Mouse (Mus musculus): ENCODE measurements around the gene Mapk3. TPM values are rescaled to one million over a fixed set of nuclear protein-coding genes. Genes with fewer than 3 reads are reported as not detected.

Gene Mapk3
- polyA plus RNA-seq, 1 experiment, result 130 TPM

DNA sequence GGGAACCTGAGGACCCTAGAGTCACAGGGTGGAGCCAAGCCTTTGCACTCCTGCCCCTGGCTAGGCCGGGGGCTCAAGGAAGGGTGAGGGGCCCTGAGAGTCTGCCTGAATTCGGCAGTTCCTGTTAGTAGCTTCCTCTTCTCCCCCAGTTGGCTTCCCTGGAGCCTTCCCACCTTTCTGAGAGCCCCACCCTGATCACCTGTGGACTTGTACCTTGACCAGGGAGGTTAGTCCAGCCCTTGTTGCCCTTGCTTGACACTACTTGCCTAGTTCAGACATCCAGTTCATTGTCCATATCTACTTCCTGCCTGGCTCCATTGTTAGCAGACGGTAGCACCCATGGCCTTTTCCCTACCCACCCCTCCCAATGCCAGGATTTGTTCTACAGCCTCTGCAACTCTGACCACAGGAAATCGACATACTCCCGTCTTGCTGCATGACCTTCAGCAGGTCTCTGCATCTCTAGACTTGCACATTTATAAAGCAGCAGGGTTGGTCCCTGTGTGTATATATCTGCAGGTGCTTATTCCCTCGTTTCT, 2.2 kb downstream of the Mapk3 start:
- H3K4me1 ChIP-seq (replicated peaks; ENCODE audit: control insufficient read depth, insufficient read depth, low read length), result peaks cover 11% of the 10 kb centered on the region
- 81% methylated on average over 6 of the region's 6 CpGs for WGBS
- no peak for DNase-seq
- H3K27me3 ChIP-seq (ENCODE audit: control insufficient read depth, insufficient read depth, low read length), result no peaks in the 10 kb centered on the region
- no peaks in the 10 kb centered on the region for H3K36me3 ChIP-seq (ENCODE audit: control insufficient read depth, insufficient read depth, low read length)
- no peak overlapping the region for H3K27ac ChIP-seq (ENCODE audit: control insufficient read depth, insufficient read depth, low read length)
- TF ChIP-seq CTCF (IDR thresholded peaks at IDR 0.05; ENCODE audit: borderline replicate concordance, control insufficient read depth, extremely low read depth, insufficient read depth, low read length, poor library complexity) (no peak), POLR2A (IDR thresholded peaks at IDR 0.05; ENCODE audit: control insufficient read depth, extremely low read depth, insufficient read depth, low read length, poor library complexity) (no peak)
- H3K4me3 ChIP-seq (ENCODE audit: control insufficient read depth, insufficient read depth, low read length), result no peak overlapping the region

DNA sequence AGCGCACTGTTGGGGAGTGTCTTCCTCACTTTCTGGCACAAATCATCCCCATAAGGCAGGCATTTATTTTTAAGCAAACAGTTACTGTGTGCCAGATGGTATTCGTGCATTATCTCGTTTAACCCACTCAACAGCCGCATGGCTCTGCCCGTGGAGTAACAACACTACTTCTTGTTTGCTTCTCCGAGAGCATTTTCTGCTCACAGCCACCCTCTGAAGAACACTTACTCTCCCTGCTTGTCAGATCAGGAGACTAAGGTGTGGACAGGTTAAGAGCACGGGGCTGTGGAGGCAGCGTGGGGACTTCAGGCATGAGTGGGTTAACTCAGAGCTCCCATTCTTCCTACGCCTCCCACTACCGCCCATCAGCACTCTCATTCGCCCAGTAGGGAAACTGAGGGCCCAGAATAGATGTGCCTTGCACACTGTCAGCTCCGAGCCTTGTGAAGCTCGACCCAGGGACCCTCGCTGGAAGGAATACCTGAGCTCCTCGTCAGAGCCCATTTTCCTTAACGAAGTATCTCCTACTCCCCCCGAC, 3.1 kb downstream of the Mapk3 start:
- TF ChIP-seq POLR2A (IDR thresholded peaks at IDR 0.05; ENCODE audit: control insufficient read depth, extremely low read depth, insufficient read depth, low read length, poor library complexity), result no peak
- TF ChIP-seq CTCF (IDR thresholded peaks at IDR 0.05; ENCODE audit: borderline replicate concordance, control insufficient read depth, extremely low read depth, insufficient read depth, low read length, poor library complexity), result no peak
- Histone ChIP-seq H3K27ac (ENCODE audit: control insufficient read depth, insufficient read depth, low read length) (no peak overlapping the region), H3K27me3 (ENCODE audit: control insufficient read depth, insufficient read depth, low read length) (no peaks in the 10 kb centered on the region), H3K4me3 (ENCODE audit: control insufficient read depth, insufficient read depth, low read length) (no peak overlapping the region), H3K36me3 (ENCODE audit: control insufficient read depth, insufficient read depth, low read length) (peaks cover 5% of the 10 kb centered on the region; the same call in 1 of the 2 replicates), H3K4me1 (replicated peaks; ENCODE audit: control insufficient read depth, insufficient read depth, low read length) (peaks cover 11% of the 10 kb centered on the region)
- WGBS, result 92% methylated on average over 17 of the region's 17 CpGs
- no peak for DNase-seq

DNA sequence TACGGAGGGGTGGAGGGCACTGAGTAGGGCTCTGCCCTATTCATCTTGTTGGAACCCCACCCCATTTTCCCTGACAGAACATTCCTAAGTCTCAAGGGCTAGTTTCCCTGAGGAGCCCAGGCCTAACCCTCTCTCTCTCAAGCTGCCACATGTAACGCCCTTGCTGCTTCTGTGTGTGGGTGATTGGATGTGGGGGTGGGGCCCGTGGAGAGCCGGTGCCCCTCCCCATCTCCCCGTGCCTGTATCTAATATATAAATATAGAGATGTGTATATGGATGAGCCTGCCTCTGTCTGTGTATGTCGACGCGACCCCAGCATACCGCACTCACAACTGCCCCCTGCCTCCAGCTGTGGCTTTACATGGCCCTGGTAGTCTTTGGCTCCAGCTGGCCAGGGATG, 6.1 kb downstream of the Mapk3 start:
- no peak overlapping the region for H3K4me3 ChIP-seq (ENCODE audit: control insufficient read depth, insufficient read depth, low read length)
- peaks cover 2% of the 10 kb centered on the region; the same call in 1 of the 2 replicates for H3K4me1 ChIP-seq (replicated peaks; ENCODE audit: control insufficient read depth, insufficient read depth, low read length)
- peaks cover 8% of the 10 kb centered on the region; the same call in 1 of the 2 replicates for H3K36me3 ChIP-seq (ENCODE audit: control insufficient read depth, insufficient read depth, low read length)
- no peak overlapping the region for H3K27ac ChIP-seq (ENCODE audit: control insufficient read depth, insufficient read depth, low read length)
- H3K27me3 ChIP-seq (ENCODE audit: control insufficient read depth, insufficient read depth, low read length), result no peaks in the 10 kb centered on the region
- DNase-seq, result no peak
- WGBS, result 96% methylated on average over 9 of the region's 9 CpGs
- TF ChIP-seq CTCF (IDR thresholded peaks at IDR 0.05; ENCODE audit: borderline replicate concordance, control insufficient read depth, extremely low read depth, insufficient read depth, low read length, poor library complexity), result no peak
- no peak for TF ChIP-seq POLR2A (IDR thresholded peaks at IDR 0.05; ENCODE audit: control insufficient read depth, extremely low read depth, insufficient read depth, low read length, poor library complexity)

DNA sequence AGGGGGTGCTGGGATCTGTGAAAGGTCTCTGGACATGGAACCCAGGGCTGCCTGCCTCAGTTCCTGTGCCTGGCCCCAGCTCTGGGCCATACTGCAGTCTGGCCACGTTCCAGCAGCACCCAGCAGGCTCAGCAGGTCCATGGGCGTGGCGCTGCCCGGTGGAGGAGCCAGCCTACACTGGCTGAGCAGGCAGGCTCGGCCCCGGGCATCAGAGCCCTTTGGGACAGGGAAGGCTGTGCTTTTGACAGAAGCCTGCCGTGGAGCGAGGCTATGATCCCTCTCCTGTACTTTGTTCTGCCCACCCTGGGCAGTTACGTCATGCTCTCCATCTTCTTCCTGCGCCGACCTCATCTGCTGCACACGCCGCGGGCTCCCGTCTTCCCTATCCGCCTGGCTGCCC, 6.8 kb downstream of the Mapk3 start, which contains the start of gene Gdpd3:
Gene Gdpd3, plus strand, starts transcription at position 134 of the 400 bp plus-strand sequence.
- TF ChIP-seq POLR2A (IDR thresholded peaks at IDR 0.05; ENCODE audit: control insufficient read depth, extremely low read depth, insufficient read depth, low read length, poor library complexity), result no peak
- no peak for TF ChIP-seq CTCF (IDR thresholded peaks at IDR 0.05; ENCODE audit: borderline replicate concordance, control insufficient read depth, extremely low read depth, insufficient read depth, low read length, poor library complexity)
- H3K27me3 ChIP-seq (ENCODE audit: control insufficient read depth, insufficient read depth, low read length), result no peaks in the 10 kb centered on the region
- DNase-seq, result no peak
- no peaks in the 10 kb centered on the region for H3K4me1 ChIP-seq (replicated peaks; ENCODE audit: control insufficient read depth, insufficient read depth, low read length)
- no peak within 1 kb of the TSS for H3K4me3 ChIP-seq (ENCODE audit: control insufficient read depth, insufficient read depth, low read length)
- 98% methylated on average over 16 of the region's 16 CpGs for WGBS
- H3K36me3 ChIP-seq (ENCODE audit: control insufficient read depth, insufficient read depth, low read length), result peaks cover 8% of the 10 kb centered on the region; the same call in 1 of the 2 replicates
- H3K27ac ChIP-seq (ENCODE audit: control insufficient read depth, insufficient read depth, low read length), result no peak within 1 kb of the TSS

DNA sequence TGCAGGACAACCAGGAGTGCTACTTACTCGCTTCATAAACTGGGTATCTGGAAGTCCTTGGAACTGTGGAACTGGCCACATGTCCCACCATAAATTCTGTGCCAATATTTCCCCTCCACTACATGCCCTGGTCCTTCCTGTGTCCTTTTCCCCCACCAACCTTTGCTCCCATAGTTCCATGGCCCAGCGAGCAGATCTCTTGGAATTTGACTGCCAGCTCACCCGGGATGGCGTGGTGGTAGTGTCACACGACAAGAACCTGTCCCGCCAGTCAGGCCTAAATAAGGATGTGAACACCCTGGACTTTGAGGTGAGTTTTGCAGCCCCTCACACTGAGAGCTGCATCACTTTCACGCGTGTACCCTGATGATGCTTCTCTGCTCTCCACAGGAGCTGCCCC, 7.6 kb downstream of the Mapk3 start:
- peaks cover 8% of the 10 kb centered on the region; the same call in 1 of the 2 replicates for H3K36me3 ChIP-seq (ENCODE audit: control insufficient read depth, insufficient read depth, low read length)
- no peaks in the 10 kb centered on the region for H3K27me3 ChIP-seq (ENCODE audit: control insufficient read depth, insufficient read depth, low read length)
- H3K4me1 ChIP-seq (replicated peaks; ENCODE audit: control insufficient read depth, insufficient read depth, low read length), result no peaks in the 10 kb centered on the region
- DNase-seq, result no peak
- H3K4me3 ChIP-seq (ENCODE audit: control insufficient read depth, insufficient read depth, low read length), result no peak overlapping the region
- no peak overlapping the region for H3K27ac ChIP-seq (ENCODE audit: control insufficient read depth, insufficient read depth, low read length)
- WGBS, result 97% methylated on average over 8 of the region's 8 CpGs
- TF ChIP-seq POLR2A (IDR thresholded peaks at IDR 0.05; ENCODE audit: control insufficient read depth, extremely low read depth, insufficient read depth, low read length, poor library complexity) (no peak), CTCF (IDR thresholded peaks at IDR 0.05; ENCODE audit: borderline replicate concordance, control insufficient read depth, extremely low read depth, insufficient read depth, low read length, poor library complexity) (no peak)

DNA sequence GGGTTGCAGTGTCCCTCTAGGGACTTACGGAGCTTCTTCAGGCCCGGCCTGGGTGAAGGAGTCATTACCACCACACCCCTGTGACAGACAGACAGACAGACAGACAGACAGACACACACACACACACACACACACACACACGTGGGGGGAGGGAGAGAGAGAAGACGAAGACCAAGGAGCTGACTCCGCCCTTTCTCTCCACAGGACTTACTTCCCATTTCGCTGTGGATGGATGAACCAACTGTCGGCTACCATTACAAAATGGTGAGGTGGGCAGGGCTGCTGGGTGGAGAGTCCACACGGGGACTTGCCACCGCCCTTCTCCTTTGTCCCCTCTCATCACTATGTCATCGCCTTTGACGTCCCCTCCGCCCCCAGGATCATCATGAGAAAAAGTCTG, 11.4 kb downstream of the Mapk3 start:
- DNase-seq, result no peak
- peaks cover 12% of the 10 kb centered on the region for H3K4me1 ChIP-seq (replicated peaks; ENCODE audit: control insufficient read depth, insufficient read depth, low read length)
- H3K36me3 ChIP-seq (ENCODE audit: control insufficient read depth, insufficient read depth, low read length), result peaks cover 8% of the 10 kb centered on the region; the same call in 1 of the 2 replicates

More for the DNA sequence above, 11.4 kb downstream of the Mapk3 start:
- H3K27me3 ChIP-seq (ENCODE audit: control insufficient read depth, insufficient read depth, low read length), result no peaks in the 10 kb centered on the region
- H3K4me3 ChIP-seq (ENCODE audit: control insufficient read depth, insufficient read depth, low read length), result no peak overlapping the region
- WGBS, result 84% methylated on average over 12 of the region's 12 CpGs
- no peak for TF ChIP-seq CTCF (IDR thresholded peaks at IDR 0.05; ENCODE audit: borderline replicate concordance, control insufficient read depth, extremely low read depth, insufficient read depth, low read length, poor library complexity)
- no peak for TF ChIP-seq POLR2A (IDR thresholded peaks at IDR 0.05; ENCODE audit: control insufficient read depth, extremely low read depth, insufficient read depth, low read length, poor library complexity)
- H3K27ac ChIP-seq (ENCODE audit: control insufficient read depth, insufficient read depth, low read length), result no peak overlapping the region
